Comparison of ENCODE assay signal across 21 mouse cellular contexts in the genomic region with DNA sequence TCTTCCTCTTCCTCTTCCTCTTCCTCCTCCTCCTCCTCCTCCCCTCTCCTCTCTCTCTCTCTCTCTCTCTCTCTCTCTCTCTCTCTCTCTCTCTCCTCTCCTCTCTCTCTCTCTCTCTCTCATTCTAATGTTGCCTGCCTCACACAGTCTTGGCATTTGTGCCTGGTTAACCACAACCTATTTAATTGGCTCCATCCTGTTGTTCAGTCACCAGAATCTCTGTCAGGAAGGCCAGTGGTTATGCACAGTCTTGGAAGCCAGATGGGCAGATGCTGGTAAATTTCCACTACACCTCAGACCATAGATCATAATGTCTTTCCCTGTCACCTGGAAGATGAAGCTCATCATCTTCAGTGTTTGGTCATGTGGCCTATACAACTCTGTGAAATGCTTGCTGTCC. TPM values are rescaled to one million over a fixed set of nuclear protein-coding genes. Genes with fewer than 3 reads are reported as not detected.
DNase-seq lines count a peak whose midpoint lies in the region; ATAC-seq lines count a peak whose summit lies in the region.
"Had no signal": no experiment of that assay in that cellular context is flagged by ENCODE, and none has a peak within 500 bp of the region (broad histone marks: within the 10 kb centered on the region; RNA-seq: fewer than 3 reads in every experiment).

No protein-coding gene starts in this region.

- peak; percentile 64 to 72; a peak in 3 of 4 replicates for ATAC-seq in hematopoietic stem cell, adult 5-6 weeks (replicated peaks in 1 of 2; ENCODE audit: insufficient read depth in 1 of 2, low FRiP score in 2 of 2, low TSS enrichment in 1 of 2, low read depth in 1 of 2, poor library complexity in 2 of 2, severe bottlenecking in 2 of 2)
- ATAC-seq: activated CD4-positive, CD25-positive, alpha-beta regulatory T cell, adult 4 months; forebrain, embryonic 15.5 days; inflammation-experienced regulatory T-cells, adult 6 months; intestine, postnatal 0 days had no signal

- intact Hi-C loops in left cerebral cortex, postnatal 36 days (cut with DNase I) = no loop called here

- DNase-seq in 416B (ENCODE audit: low read depth) (peak; percentile 59), NIH3T3 (ENCODE audit: low read depth) (peak; percentile 33)
- DNase-seq in frontal cortex, postnatal 25 days (ENCODE audit: low spot score in 2 of 2) = no peak
- no peak for DNase-seq in left cerebral cortex, postnatal 36 days (ENCODE audit: low spot score in 2 of 2)
- no peak for DNase-seq in heart, postnatal 4 days
- DNase-seq: adrenal gland, postnatal 14 days; cerebellum, adult 11-12 months; cerebellum, adult 9-11 months; embryo, embryonic 11 days; gastrocnemius, postnatal 14 days; heart, adult 18-20 months; heart, postnatal 10 days; kidney, adult 8-10 months had no signal

RNA-seq across cellular contexts. Expression of a gene that starts 7.1 kb away (rescaled TPM):
- total RNA-seq in hematopoietic stem cell, adult 5-6 weeks (2017) = 3.1 and 5.3 TPM in 2 replicates
- total RNA-seq in left cerebral cortex, postnatal 36 days (2021) = under 1 TPM; 0.16 to 0.20 TPM
- total RNA-seq in heart, postnatal 4 days (2021) = under 1 TPM; 0.91 to 0.95 TPM
- total RNA-seq: CH12.LX had no signal

RNA-seq across cellular contexts. Expression of a gene that starts 11.6 kb away (rescaled TPM):
- 4.6 TPM in 1 of 2 replicates, not detected in the other for total RNA-seq in hematopoietic stem cell, adult 5-6 weeks (2017)
- not detected for total RNA-seq in left cerebral cortex, postnatal 36 days (2021)
- not detected for total RNA-seq in heart, postnatal 4 days (2021)
- total RNA-seq: adrenal gland, adult 18-20 months; adrenal gland, postnatal 14 days; CH12.LX; gastrocnemius, adult 18-20 months; gastrocnemius, postnatal 14 days; heart, adult 18-20 months; heart, postnatal 10 days had no signal

RNA-seq across cellular contexts. Expression of a gene that starts 18.7 kb away (rescaled TPM):
- 0.35 TPM in 1 of 2 replicates, not detected in the other for total RNA-seq in hematopoietic stem cell, adult 5-6 weeks (2017)
- not detected for total RNA-seq in left cerebral cortex, postnatal 36 days (2021)
- not detected for total RNA-seq in heart, postnatal 4 days (2021)
- total RNA-seq: adrenal gland, postnatal 14 days; gastrocnemius, adult 18-20 months; heart, adult 18-20 months; heart, postnatal 10 days had no signal

RNA-seq across cellular contexts. Expression of a gene that starts 25.2 kb away (rescaled TPM):
- 63.4 and 89.8 TPM in 2 replicates for total RNA-seq in hematopoietic stem cell, adult 5-6 weeks (2017)
- 10 to 100 TPM in 1 of 2 experiments, 1 to 10 TPM in 1; 9.2 to 18.3 TPM for total RNA-seq in left cerebral cortex, postnatal 36 days (2021)
- total RNA-seq in heart, postnatal 4 days (2021) = 10 to 100 TPM; 16.6 to 21.9 TPM

RNA-seq across cellular contexts. Expression of a gene that starts 25.4 kb away (rescaled TPM):
- 46.8 and 71.5 TPM in 2 replicates for total RNA-seq in hematopoietic stem cell, adult 5-6 weeks (2017)
- 10 to 100 TPM; 11.5 to 12.2 TPM for total RNA-seq in left cerebral cortex, postnatal 36 days (2021)
- total RNA-seq in heart, postnatal 4 days (2021) = 10 to 100 TPM; 11.3 to 12.7 TPM

Comparison
In these comparisons a context has a peak if more than half of its experiments do, and no peak if none do; other contexts are left out.
1. DNase-seq: peak in 416B (single experiment) and NIH3T3 (single experiment); none in frontal cortex, postnatal 25 days (0 of 2), left cerebral cortex, postnatal 36 days (0 of 2) and heart, postnatal 4 days (single experiment).